ENCODE assay signal across 8 mouse cellular contexts in genomic region chr1:131137717-131138118, GRCm38 (mm10). TPM values are rescaled to one million over a fixed set of nuclear protein-coding genes. Genes with fewer than 3 reads are reported as not detected.
A peak's percentile ranks its signal among the peaks of the same experiment; 100 is the strongest.
DNase-seq lines count a peak whose midpoint lies in the region; ATAC-seq and TF ChIP-seq lines count a peak whose summit lies in the region.

No protein-coding gene starts in this region.

- peak in 1 of 2 experiments; percentile 39 for DNase-seq in left cerebral cortex, adult 2 months (ENCODE audit: extremely low spot score in 1 of 2, low spot score in 2 of 2)
- DNase-seq in left cerebral cortex, adult 9 months (ENCODE audit: low spot score in 2 of 2): no peak
- DNase-seq in limb, embryonic 14.5 days (ENCODE audit: low spot score): no peak
- DNase-seq in gastrocnemius, adult 8-10 months (ENCODE audit: low spot score in 2 of 2): no peak
- DNase-seq in urinary bladder, postnatal 4 days (ENCODE audit: low spot score in 2 of 2): no peak

- intact Hi-C loops in left cerebral cortex, adult 2 months (cut with DNase I): loop anchor here (1.0 kb wide), 1 partner anchor 21 kb away; no protein-coding TSS in a partner anchor

- H3K4me2 ChIP-seq in limb, embryonic 14.5 days (replicated peaks; ENCODE audit: low read depth, low read length, severe bottlenecking): peak overlapping the region; percentile 93
- H3K4me2 ChIP-seq in stomach, embryonic 14.5 days (replicated peaks; ENCODE audit: low read depth, low read length): peak overlapping the region; percentile 88

- no peak for TF ChIP-seq CTCF in left cerebral cortex, adult 2 months (IDR thresholded peaks at IDR 0.05)
- no peak for TF ChIP-seq CTCF in bone marrow macrophage, adult 2 months (IDR thresholded peaks at IDR 0.05; ENCODE audit: low read depth, low read length)

- peak overlapping the region; percentile 85 for H3K27ac ChIP-seq in left cerebral cortex, adult 2 months
- H3K27ac ChIP-seq in bone marrow macrophage, adult 2 months (ENCODE audit: insufficient read depth, low read depth, low read length): peak overlapping the region; percentile 45
- peak overlapping the region; percentile 89; the same call in 1 of the 2 replicates for H3K27ac ChIP-seq in limb, embryonic 14.5 days (replicated peaks; ENCODE audit: low read depth, low read length)
- H3K27ac ChIP-seq in stomach, embryonic 14.5 days (ENCODE audit: low read length): 0 out of 2 replicates have a peak overlapping the region, but pooled peaks have one; percentile 85

- H3K9ac ChIP-seq in limb, embryonic 14.5 days (ENCODE audit: low read depth, low read length, severe bottlenecking): peak overlapping the region; percentile 64
- peak overlapping the region; percentile 60 for H3K9ac ChIP-seq in stomach, embryonic 14.5 days (replicated peaks; ENCODE audit: low read depth, low read length)

- no peak for TF ChIP-seq POLR2A in bone marrow macrophage, adult 2 months (IDR thresholded peaks at IDR 0.05; ENCODE audit: borderline replicate concordance, low read depth, low read length)
- TF ChIP-seq POLR2A in limb, embryonic 14.5 days (IDR thresholded peaks at IDR 0.05; ENCODE audit: borderline replicate concordance, extremely low read depth, insufficient read depth, insufficient read length): no peak

- ATAC-seq in erythroid progenitor cell, adult 5-6 weeks (replicated peaks; ENCODE audit: low FRiP score, poor library complexity, severe bottlenecking): peak; percentile 27
- peak; percentile 70 for ATAC-seq in limb, embryonic 14.5 days (ENCODE audit: low FRiP score, low read depth)
- peak; percentile 78 for ATAC-seq in stomach, embryonic 14.5 days (ENCODE audit: insufficient number of reproducible peaks, insufficient read depth, low FRiP score, low read depth)

- H3K36me3 ChIP-seq in limb, embryonic 14.5 days (ENCODE audit: control insufficient read depth, insufficient read depth, low read length): no peaks in the 10 kb centered on the region
- no peaks in the 10 kb centered on the region for H3K36me3 ChIP-seq in stomach, embryonic 14.5 days (ENCODE audit: control insufficient read depth, insufficient read depth, low read length)

- H3K27me3 ChIP-seq in limb, embryonic 14.5 days (ENCODE audit: control insufficient read depth, insufficient read depth, low read length): no peaks in the 10 kb centered on the region
- H3K27me3 ChIP-seq in stomach, embryonic 14.5 days (ENCODE audit: control insufficient read depth, insufficient read depth, low read length): no peaks in the 10 kb centered on the region

- 0% methylated on average over 33 of the region's 36 CpGs for WGBS in limb, embryonic 14.5 days
- under 1% methylated on average over 29 of the region's 36 CpGs for WGBS in stomach, embryonic 14.5 days

- H3K4me1 ChIP-seq in bone marrow macrophage, adult 2 months (ENCODE audit: control insufficient read depth, insufficient read depth, low read length): peaks cover 44% of the 10 kb centered on the region
- H3K4me1 ChIP-seq in limb, embryonic 14.5 days (ENCODE audit: control insufficient read depth, insufficient read depth, low read length): no peaks in the 10 kb centered on the region; the same call in 1 of the 2 replicates
- peaks cover 5% of the 10 kb centered on the region; the same call in 1 of the 2 replicates for H3K4me1 ChIP-seq in stomach, embryonic 14.5 days (ENCODE audit: control insufficient read depth, insufficient read depth, low read length)

- peak overlapping the region; percentile 65 for H3K4me3 ChIP-seq in left cerebral cortex, adult 2 months
- H3K4me3 ChIP-seq in bone marrow macrophage, adult 2 months (ENCODE audit: insufficient read depth, low read length): peak overlapping the region; percentile 95
- H3K4me3 ChIP-seq in limb, embryonic 14.5 days (replicated peaks; ENCODE audit: low read length): peak overlapping the region; percentile 79
- peak overlapping the region; percentile 66 for H3K4me3 ChIP-seq in stomach, embryonic 14.5 days (ENCODE audit: low read depth, low read length)

- no peaks in the 10 kb centered on the region for H3K9me3 ChIP-seq in limb, embryonic 14.5 days (ENCODE audit: control insufficient read depth, low read length)
- no peaks in the 10 kb centered on the region for H3K9me3 ChIP-seq in stomach, embryonic 14.5 days (ENCODE audit: control insufficient read depth, low read depth, low read length)

RNA-seq across cellular contexts. Expression of gene Dyrk3, which starts 0.4 kb away (rescaled TPM):
- 10 to 100 TPM; 15.6 to 16.6 TPM for total RNA-seq in left cerebral cortex, adult 2 months (2021)
- 0.84 and 1.1 TPM in 2 replicates for polyA plus RNA-seq in bone marrow macrophage, adult 2 months (2012; ENCODE audit: insufficient read depth, insufficient read length, missing spikeins)
- total RNA-seq in erythroid progenitor cell, adult 5-6 weeks (2015; ENCODE audit: low replicate concordance): 25.2 and 25.9 TPM in 2 replicates
- total RNA-seq in erythroid progenitor cell, adult 5-6 weeks (2017; ENCODE audit: low replicate concordance): 14.4 and 23.5 TPM in 2 replicates
- polyA plus RNA-seq in limb, embryonic 14.5 days (2012; rRNA removed): 1.6 and 1.7 TPM in 2 replicates
- 2.3 and 2.7 TPM in 2 replicates for polyA plus RNA-seq in limb, embryonic 14.5 days (2014; fragmentation: Nextera tagmentation; extraction: Ambion mirVana)
- 3.5 and 4.6 TPM in 2 replicates for polyA plus RNA-seq in stomach, embryonic 14.5 days (2014; fragmentation: Nextera tagmentation; extraction: Ambion mirVana)
- not detected for total RNA-seq in gastrocnemius, adult 8-10 months (2022)

RNA-seq across cellular contexts. Expression of gene Eif2d, which starts 15.3 kb away (rescaled TPM):
- 10 to 100 TPM; 38.2 to 42.1 TPM for total RNA-seq in left cerebral cortex, adult 2 months (2021)
- 20.5 and 23.2 TPM in 2 replicates for polyA plus RNA-seq in bone marrow macrophage, adult 2 months (2012; ENCODE audit: insufficient read depth, insufficient read length, missing spikeins)
- total RNA-seq in erythroid progenitor cell, adult 5-6 weeks (2015; ENCODE audit: low replicate concordance): 28.1 and 29.6 TPM in 2 replicates
- total RNA-seq in erythroid progenitor cell, adult 5-6 weeks (2017; ENCODE audit: low replicate concordance): 14.4 and 19.4 TPM in 2 replicates
- 59.8 and 60.7 TPM in 2 replicates for polyA plus RNA-seq in limb, embryonic 14.5 days (2012; rRNA removed)
- polyA plus RNA-seq in limb, embryonic 14.5 days (2014; fragmentation: Nextera tagmentation; extraction: Ambion mirVana): 61.9 and 64.8 TPM in 2 replicates
- polyA plus RNA-seq in stomach, embryonic 14.5 days (2014; fragmentation: Nextera tagmentation; extraction: Ambion mirVana): 67.5 and 71.9 TPM in 2 replicates
- 10 to 100 TPM; 27.9 to 30.4 (median 29.3) TPM for total RNA-seq in gastrocnemius, adult 8-10 months (2022)

RNA-seq across cellular contexts. Expression of gene Mapkapk2, which starts 40.1 kb away (rescaled TPM):
- 10 to 100 TPM; 31.0 to 32.8 TPM for total RNA-seq in left cerebral cortex, adult 2 months (2021)
- 265 and 283 TPM in 2 replicates for polyA plus RNA-seq in bone marrow macrophage, adult 2 months (2012; ENCODE audit: insufficient read depth, insufficient read length, missing spikeins)
- total RNA-seq in erythroid progenitor cell, adult 5-6 weeks (2015; ENCODE audit: low replicate concordance): 30.3 and 36.9 TPM in 2 replicates
- total RNA-seq in erythroid progenitor cell, adult 5-6 weeks (2017; ENCODE audit: low replicate concordance): 16.0 and 23.2 TPM in 2 replicates
- polyA plus RNA-seq in limb, embryonic 14.5 days (2012; rRNA removed): 60.9 and 70.0 TPM in 2 replicates
- 49.9 and 51.6 TPM in 2 replicates for polyA plus RNA-seq in limb, embryonic 14.5 days (2014; fragmentation: Nextera tagmentation; extraction: Ambion mirVana)
- 56.5 and 68.4 TPM in 2 replicates for polyA plus RNA-seq in stomach, embryonic 14.5 days (2014; fragmentation: Nextera tagmentation; extraction: Ambion mirVana)
- total RNA-seq in gastrocnemius, adult 8-10 months (2022): 100 to 1,000 TPM; 215 to 257 (median 231) TPM

Comparison
In these comparisons a context has a peak if more than half of its experiments do, and no peak if none do; other contexts are left out.
1. ATAC-seq: peak in every context shown above with its lines; median percentile 78 in stomach, embryonic 14.5 days; 70 in limb, embryonic 14.5 days; 27 in erythroid progenitor cell, adult 5-6 weeks.
2. RNA of gene Dyrk3, which starts 0.4 kb away (total RNA-seq): 14.4 to 25.9 TPM in erythroid progenitor cell, adult 5-6 weeks and 15.6 to 16.6 TPM in left cerebral cortex, adult 2 months; not detected in gastrocnemius, adult 8-10 months; every median in the first group is over 10 times any median in the second.
3. RNA of gene Mapkapk2, which starts 40.1 kb away (total RNA-seq): 215 to 257 TPM in gastrocnemius, adult 8-10 months; 16.0 to 36.9 TPM in erythroid progenitor cell, adult 5-6 weeks and 31.0 to 32.8 TPM in left cerebral cortex, adult 2 months; every median in the first group is over 4 times any median in the second.
4. Peak in every context shown above with its lines, with median percentiles within 50 percentile points of each other: H3K27ac ChIP-seq and H3K4me3 ChIP-seq.